Mouse (Mus musculus): ENCODE results near the gene E2f3.

Gene E2f3

DNA sequence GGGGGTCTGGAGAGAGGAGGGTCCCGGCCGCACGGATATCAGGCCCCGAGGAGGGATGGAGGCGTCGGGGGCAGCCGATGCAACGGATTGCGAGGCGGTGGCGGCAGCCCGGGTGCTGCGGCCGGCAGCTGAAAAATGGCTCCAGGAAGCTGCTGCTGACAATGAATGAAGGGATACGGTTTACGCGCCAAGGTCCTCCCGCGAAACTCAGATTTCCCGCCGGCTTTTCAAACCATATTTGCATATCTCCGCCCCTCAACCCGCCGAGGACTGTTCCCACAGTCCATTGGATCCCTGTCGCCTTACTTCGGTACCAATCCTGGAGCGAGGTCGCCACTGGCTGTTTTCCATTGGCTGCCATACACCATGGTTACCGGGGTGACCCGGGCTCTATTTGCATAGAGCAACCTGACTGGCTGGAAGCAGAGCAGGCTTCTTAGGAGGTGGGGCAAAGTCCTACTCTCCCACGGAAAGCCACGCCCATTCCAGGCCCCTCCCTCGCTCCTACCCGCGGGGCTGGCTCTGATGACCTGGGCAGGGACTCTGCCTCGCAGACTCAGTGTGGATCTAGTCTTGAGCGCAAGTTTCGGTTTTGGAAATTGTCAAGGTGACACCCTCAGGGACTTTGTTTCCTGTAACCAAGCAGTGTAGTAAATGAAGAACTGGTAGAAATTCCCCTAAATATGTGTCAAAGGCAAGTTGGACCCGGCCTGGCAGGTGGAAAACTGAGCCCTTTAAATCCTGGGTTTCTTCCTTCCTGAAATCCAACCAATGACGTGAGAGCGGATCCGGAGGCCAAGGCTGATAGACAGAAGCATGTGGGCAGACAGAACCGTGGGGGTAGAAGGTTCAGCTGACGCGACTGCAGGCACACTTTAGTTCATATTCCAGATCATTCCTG, at the start of gene E2f3:
Gene E2f3, minus strand, starts transcription at position 209 of the 901 bp plus-strand sequence.
- DNase-seq (ENCODE audit: low spot score) = peak; percentile 99

DNA sequence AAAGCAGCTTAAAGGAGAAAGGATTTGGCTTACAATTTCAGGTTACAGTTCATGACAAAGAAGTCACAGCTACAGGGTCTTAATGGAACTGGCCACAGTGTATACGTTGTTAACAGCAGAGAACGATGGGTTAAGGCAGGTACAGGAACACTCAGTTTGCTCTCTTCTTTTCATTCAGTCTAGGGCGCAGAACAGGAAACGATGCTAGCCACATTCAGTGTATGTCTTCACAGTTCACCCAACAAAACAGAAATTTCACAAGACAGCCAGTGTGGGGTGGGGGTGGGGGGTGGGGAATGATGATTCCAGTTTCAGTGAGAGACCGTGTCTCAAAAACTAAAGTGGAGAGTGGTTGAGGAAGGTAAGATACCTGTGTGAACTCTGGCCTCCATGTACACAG, 48.7 kb upstream of the E2f3 start:
- DNase-seq (ENCODE audit: low spot score) = no peak

DNA sequence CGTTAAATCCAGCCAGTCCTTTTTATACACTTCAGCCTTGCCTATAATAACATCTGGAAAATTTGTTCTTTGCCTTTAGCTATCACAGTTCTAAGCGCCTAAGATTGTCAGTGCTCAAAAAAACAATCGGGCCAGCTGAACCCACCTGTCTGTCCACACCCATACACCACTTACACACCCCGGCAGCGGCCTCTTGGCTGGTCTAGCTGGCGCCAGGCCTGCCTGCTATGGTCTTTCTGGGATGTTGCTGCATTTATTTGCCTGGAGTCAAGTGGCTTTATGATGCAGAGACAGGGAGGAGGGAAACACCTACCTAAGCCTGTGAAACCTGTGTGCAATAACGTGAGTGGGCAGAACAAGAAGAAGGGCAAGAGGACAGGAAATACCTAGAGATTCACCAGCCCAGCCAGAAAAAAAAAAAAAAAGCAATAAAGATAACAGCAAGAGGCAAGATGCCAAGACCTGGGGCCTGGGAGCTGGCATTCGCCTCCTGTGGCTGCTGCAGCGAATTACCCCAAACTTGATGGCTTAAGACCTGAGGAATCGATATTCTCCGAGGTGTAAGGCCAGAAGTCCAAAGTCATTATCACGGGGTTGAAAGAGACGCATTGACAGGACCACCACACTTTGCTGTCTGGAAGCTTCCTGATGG, 45.9 kb upstream of the E2f3 start:
- no peak for DNase-seq (ENCODE audit: low spot score)

DNA sequence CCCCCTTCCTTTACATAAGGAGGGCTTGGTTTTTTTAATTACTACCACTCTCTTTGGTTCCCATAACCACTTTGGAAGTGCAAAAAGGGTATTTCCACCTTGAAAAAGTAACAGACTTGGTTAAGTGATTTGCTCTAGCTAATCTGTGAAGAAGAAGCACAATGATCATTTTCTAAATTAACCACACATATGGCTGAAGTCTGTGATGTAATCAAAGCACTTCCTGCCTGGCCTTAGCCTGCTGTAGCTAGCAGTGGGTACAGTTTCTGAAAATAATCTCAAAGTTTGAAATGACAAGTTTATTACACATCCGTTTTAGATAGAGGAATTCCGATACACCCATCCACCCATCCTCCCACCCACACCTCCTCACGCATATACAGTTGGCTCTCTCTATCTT, 42.0 kb upstream of the E2f3 start:
- DNase-seq (ENCODE audit: low spot score) = no peak

DNA sequence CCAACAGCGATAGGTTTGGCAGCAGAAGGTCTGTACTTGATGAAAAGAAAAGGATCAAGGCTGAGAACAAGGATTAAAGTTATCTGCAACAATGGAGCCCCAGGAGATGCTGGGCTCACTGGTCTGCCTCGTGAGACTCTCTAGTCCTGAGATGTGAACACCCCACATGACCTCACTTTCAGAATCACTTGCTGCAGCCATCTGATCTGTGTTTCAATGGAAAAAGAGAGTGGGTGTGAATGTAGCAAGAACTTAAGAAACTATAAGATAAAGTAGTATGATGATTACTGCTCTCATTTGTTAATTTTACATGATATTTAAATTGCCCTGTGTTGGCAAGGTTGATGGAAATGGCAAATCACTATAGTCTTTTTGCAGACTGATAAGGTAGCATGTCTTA, 36.6 kb upstream of the E2f3 start:
- DNase-seq (ENCODE audit: low spot score) = no peak

- no peak for DNase-seq (ENCODE audit: low spot score)
Observed at GRCm38 (mm10) chr13:30018573-30018972, 32.7 kb upstream of the E2f3 start.

GRCm38 (mm10) chr13:30017611-30018010, 31.7 kb upstream of the E2f3 start:
- DNase-seq (ENCODE audit: low spot score) = no peak

GRCm38 (mm10) chr13:30014576-30014975, 28.7 kb upstream of the E2f3 start:
- DNase-seq (ENCODE audit: low spot score) = peak; percentile 27

- no peak for DNase-seq (ENCODE audit: low spot score)
Observed at GRCm38 (mm10) chr13:30012226-30012625, 26.4 kb upstream of the E2f3 start.

GRCm38 (mm10) chr13:30008738-30009137, 22.9 kb upstream of the E2f3 start:
- no peak for DNase-seq (ENCODE audit: low spot score)

DNA sequence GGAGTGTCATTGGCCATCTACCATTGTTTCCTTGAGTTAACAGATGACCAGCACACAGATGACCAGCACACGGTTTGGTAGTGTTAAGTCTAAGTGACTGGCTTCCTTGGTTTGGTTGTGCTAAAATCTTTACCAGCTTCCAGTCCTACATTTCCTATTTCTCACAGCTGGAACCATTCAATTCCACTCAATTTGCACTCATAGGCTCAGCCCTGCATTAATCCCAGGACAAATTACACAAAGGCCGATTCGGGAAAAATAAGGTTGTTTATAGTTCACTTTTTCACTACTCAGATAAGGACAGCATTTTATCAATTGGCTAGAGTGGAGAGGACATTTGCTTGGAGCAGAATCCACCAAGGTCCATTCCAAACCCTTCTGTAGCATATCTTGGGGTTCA, 19.6 kb upstream of the E2f3 start:
- no peak for DNase-seq (ENCODE audit: low spot score)

GRCm38 (mm10) chr13:30004849-30005248, 19.0 kb upstream of the E2f3 start:
- no peak for DNase-seq (ENCODE audit: low spot score)

- DNase-seq (ENCODE audit: low spot score) = no peak
Observed at GRCm38 (mm10) chr13:30003169-30003568, 17.3 kb upstream of the E2f3 start.

DNA sequence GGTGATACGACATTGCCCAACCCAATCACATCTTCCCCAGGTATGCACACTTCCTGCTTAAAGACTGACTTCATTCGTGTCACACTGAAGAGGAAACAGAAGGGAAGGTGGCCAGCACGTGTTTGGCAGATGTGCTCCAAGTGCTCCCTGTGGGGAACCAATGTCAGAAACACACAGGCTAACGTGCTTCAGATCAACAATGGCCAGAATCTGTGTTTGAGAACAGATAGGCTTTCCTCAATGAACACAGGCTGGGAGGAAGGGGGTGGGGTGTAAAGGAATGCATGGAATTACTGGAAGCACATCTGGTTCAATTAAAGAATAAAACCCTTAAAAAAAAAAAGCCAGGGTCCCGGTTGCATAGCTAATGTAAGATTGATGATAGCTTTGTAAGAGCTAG, 15.2 kb upstream of the E2f3 start:
- DNase-seq (ENCODE audit: low spot score) = no peak

DNA sequence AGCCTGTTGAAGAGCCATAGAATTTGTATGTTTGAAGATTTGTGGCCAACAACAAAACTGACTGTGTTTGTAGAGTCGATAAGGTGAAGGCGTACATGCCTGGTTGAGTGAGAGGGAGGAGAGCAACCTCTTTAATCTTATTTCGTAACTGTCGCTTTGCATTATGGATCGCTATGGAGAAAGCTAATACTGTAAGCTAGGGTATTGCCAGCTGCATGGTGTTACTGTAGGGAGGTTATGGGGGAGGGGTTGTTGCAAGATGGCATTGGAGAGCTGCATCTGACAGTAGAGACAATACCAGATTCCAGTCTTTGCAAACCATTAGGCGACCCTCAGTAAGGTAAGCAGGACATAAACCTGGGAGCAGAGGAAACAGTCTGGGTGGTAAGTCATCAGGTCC, 2.1 kb upstream of the E2f3 start:
- no peak for DNase-seq (ENCODE audit: low spot score)

DNA sequence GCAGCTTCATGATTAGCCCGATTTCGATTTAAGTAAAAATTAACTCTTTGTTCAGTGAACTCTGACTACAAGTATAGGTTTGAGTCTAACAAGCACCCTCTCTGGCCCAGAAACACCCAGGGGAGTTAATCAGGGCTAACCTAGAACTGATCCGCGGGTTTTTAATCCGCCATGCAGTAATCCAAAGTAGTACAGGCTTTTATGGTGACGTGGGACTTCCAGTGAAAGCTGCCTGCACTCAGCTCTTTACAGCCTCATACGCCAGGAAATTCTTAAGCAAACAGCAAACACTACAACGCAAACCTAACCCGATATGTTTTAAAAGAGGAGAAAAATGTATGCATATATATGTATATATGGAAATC, 875 bp upstream of the E2f3 start:
- DNase-seq (ENCODE audit: low spot score) = no peak

GRCm38 (mm10) chr13:29985101-29985854, 585 bp downstream of the E2f3 start:
- DNase-seq (ENCODE audit: low spot score) = no peak

- no peak for DNase-seq (ENCODE audit: low spot score)
Observed at GRCm38 (mm10) chr13:29984286-29985100, 1.4 kb downstream of the E2f3 start.

DNA sequence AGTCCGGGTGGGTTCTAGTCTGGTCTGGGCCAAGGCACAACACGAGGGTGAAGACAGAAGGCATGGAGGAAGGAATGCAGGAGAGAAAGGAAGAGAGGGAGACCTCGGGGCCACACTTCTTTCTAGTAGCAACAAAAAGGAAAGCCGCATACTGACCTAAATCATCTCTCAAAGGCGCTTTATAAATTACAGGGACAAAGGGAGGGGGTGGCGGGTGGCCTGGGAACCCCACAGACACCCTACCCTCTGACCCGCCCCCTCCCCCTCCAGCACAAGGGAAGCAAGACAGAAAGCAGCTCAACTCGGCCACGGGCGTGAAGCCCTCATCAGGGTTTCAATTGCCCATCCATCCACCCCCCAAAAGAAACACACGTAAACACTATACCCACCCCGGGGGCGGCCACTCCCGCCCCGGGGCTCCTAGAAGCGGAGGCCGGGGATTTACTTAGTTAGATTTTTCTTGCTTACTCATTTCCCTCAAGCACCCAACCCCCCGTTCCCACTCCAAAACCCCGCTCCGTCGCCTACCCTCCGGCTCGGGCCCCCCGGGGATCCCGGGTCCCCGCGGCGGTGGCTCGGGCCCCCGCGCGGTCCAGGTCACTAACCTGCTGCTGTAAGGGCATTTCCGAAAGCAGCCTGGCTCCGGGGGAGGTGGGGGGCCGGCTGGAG, 2.2 kb downstream of the E2f3 start:
- no peak for DNase-seq (ENCODE audit: low spot score)

DNA sequence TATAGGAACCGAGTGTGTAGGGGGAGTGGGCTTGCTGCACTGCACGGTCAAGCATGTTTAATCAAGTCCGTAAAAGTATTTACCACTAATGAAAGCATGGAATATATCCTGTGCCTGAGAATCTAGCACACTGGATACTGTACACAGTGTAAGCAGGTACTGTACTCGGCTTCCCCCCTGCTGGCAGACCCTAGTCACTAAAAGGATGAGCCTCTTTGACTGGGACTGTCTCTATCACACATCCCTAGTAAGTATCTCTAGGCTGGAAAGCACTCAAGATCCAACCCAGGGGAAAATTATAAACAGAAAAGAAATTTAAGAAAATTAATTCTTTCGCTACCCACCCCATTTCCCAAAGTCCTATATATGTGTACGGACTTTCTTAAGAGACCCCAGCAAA, 2.8 kb downstream of the E2f3 start:
- DNase-seq (ENCODE audit: low spot score) = no peak

GRCm38 (mm10) chr13:29982400-29982799, 3.5 kb downstream of the E2f3 start:
- DNase-seq (ENCODE audit: low spot score) = no peak
